Mouse (Mus musculus) stomach, postnatal 0 days (tissue): ENCODE data around the gene Mosmo. TPM values are rescaled to one million over a fixed set of nuclear protein-coding genes. Genes with fewer than 3 reads are reported as not detected.

ENCODE experiments used
- ATAC-seq: fragments of 200-750 bp; cut with Nextera tagmentation; 2 replicates; pipeline ENCODE4 v1.8.0; 2017; ENCODE audit not compliant: low FRiP score, low TSS enrichment
- DNase-seq: peaks from one replicate; pipeline ENCODE4 v3.0.0-alpha.2; 2016; ENCODE audit warnings: low spot score
- H3K27ac ChIP-seq: fragments of 300-500 bp; sonication (generic); replicated peaks from 2 replicates; pipeline ENCODE4 v1.5.1; 2014; ENCODE audit warnings: mild to moderate bottlenecking, control low read depth
- H3K27me3 ChIP-seq: fragments of 300-500 bp; sonication (generic); 2 replicates; pipeline ENCODE4 v1.6.1; 2014; ENCODE audit warnings: low read length; ENCODE audit not compliant: control insufficient read depth, insufficient read depth
- H3K36me3 ChIP-seq: fragments of 300-500 bp; sonication (generic); 2 replicates; pipeline ENCODE4 v1.6.1; 2014; ENCODE audit warnings: low read length, mixed read lengths; ENCODE audit not compliant: control insufficient read depth, insufficient read depth
- H3K4me1 ChIP-seq: fragments of 300-500 bp; sonication (generic); replicated peaks from 2 replicates; pipeline ENCODE4 v1.6.1; 2014; ENCODE audit warnings: antibody characterized with exemption; ENCODE audit not compliant: control insufficient read depth, insufficient read depth
- H3K4me2 ChIP-seq: fragments of 300-500 bp; sonication (generic); replicated peaks from 2 replicates; pipeline ENCODE4 v1.6.1; 2014; ENCODE audit warnings: low read depth, mild to moderate bottlenecking, control low read depth, moderate library complexity
- H3K4me3 ChIP-seq: fragments of 300-500 bp; sonication (generic); 2 replicates; pipeline ENCODE4 v1.5.1; 2014; ENCODE audit warnings: low read depth, low read length, control low read depth
- H3K9ac ChIP-seq: fragments of 300-500 bp; sonication (generic); 2 replicates; pipeline ENCODE4 v1.6.1; 2014; ENCODE audit warnings: mild to moderate bottlenecking, low read length, control low read depth, mixed read lengths
- H3K9me3 ChIP-seq: fragments of 300-500 bp; sonication (generic); 2 replicates; pipeline ENCODE4 v1.6.1; 2016; ENCODE audit warnings: low read length; ENCODE audit not compliant: control insufficient read depth
- CTCF ChIP-seq: IDR thresholded peaks from 2 replicates; pipeline ENCODE4 v1.5.1; 2016; ENCODE audit warnings: antibody characterized with exemption, low read depth, mild to moderate bottlenecking, moderate library complexity
- EP300 ChIP-seq: optimal IDR thresholded peaks from 2 replicates; pipeline ENCODE3; 2016; ENCODE audit warnings: antibody characterized with exemption
- WGBS: fragments of 180-500 bp; shearing (Covaris S2); extraction: QIAGEN DNeasy Blood & Tissue Kit; methylation state at CpG from one replicate; pipeline ENCODE4 v1.1.7; 2014; 5-methylcytosine and 5-hydroxymethylcytosine counted together
- polyA plus RNA-seq: library from polyadenylated mRNA; unstranded; fragments of >200 nt; fragmentation: Nextera tagmentation; extraction: Ambion mirVana; gene quantifications from 2 replicates; pipeline ENCODE4 v1.2.1, GENCODE M21; 2015

The Mosmo gene
- polyA plus RNA-seq: 6.9 and 7.0 TPM in 2 replicates

- ATAC-seq (peak; percentile 94), DNase-seq (peak; percentile 83)
- Histone ChIP-seq H3K9ac (peak within 1 kb of the TSS; percentile 83), H3K4me3 (peak within 1 kb of the TSS; percentile 89), H3K9me3 (no peaks in the 10 kb centered on the region), H3K27ac (peak within 1 kb of the TSS; percentile 83), H3K4me1 (no peaks in the 10 kb centered on the region), H3K27me3 (no peaks in the 10 kb centered on the region), H3K4me2 (peak within 1 kb of the TSS; percentile 85), H3K36me3 (no peaks in the 10 kb centered on the region)
- WGBS: 1% methylated on average over 40 of the region's 44 CpGs
- TF ChIP-seq EP300 (no peak), CTCF (no peak)
Measured at GRCm38 (mm10) chr7:120677001-120677643, at the start of gene Mosmo. Gene Mosmo (plus strand): TSS chr7:120677618.

- TF ChIP-seq CTCF (peak; percentile 75), EP300 (no peak)
- 44% methylated on average over 1 of the region's 1 CpGs for WGBS
Measured at GRCm38 (mm10) chr7:120632518-120632917, 44.9 kb upstream of the Mosmo start.

GRCm38 (mm10) chr7:120634301-120634700, 43.1 kb upstream of the Mosmo start:
- 8% methylated on average over 9 of the region's 9 CpGs for WGBS
- TF ChIP-seq EP300 (no peak), CTCF (no peak)
- DNase-seq (peak; percentile 26), ATAC-seq (0 out of 2 replicates have a peak, but pooled peaks have one; percentile 18)
- no peaks in the 10 kb centered on the region for H3K27me3 ChIP-seq
- H3K4me1 ChIP-seq: 0 out of 2 replicates have a peak, but pooled peaks cover 3% of the 10 kb centered on the region
- peak overlapping the region; percentile 77 for H3K4me2 ChIP-seq
- H3K4me3 ChIP-seq: peak overlapping the region; percentile 96
- no peaks in the 10 kb centered on the region for H3K36me3 ChIP-seq
- H3K9ac ChIP-seq: peak overlapping the region; percentile 98
- H3K9me3 ChIP-seq: no peaks in the 10 kb centered on the region
- H3K27ac ChIP-seq: peak overlapping the region; percentile 97

More at GRCm38 (mm10) chr7:120632518-120632917, 44.9 kb upstream of the Mosmo start:
- Histone ChIP-seq H3K4me3 (no peak overlapping the region), H3K4me1 (0 out of 2 replicates have a peak, but pooled peaks cover 3% of the 10 kb centered on the region), H3K9ac (no peak overlapping the region), H3K36me3 (no peaks in the 10 kb centered on the region), H3K27ac (no peak overlapping the region), H3K9me3 (no peaks in the 10 kb centered on the region), H3K27me3 (no peaks in the 10 kb centered on the region), H3K4me2 (no peak overlapping the region)
- ATAC-seq (no peak), DNase-seq (no peak)

- 0 out of 2 replicates have a peak, but pooled peaks cover 3% of the 10 kb centered on the region for H3K4me1 ChIP-seq
- H3K9ac ChIP-seq: peak within 1 kb of the TSS; percentile 98
- H3K9me3 ChIP-seq: no peaks in the 10 kb centered on the region
- peak within 1 kb of the TSS; percentile 97 for H3K27ac ChIP-seq
- H3K36me3 ChIP-seq: no peaks in the 10 kb centered on the region
- under 1% methylated on average over 45 of the region's 45 CpGs for WGBS
- peak within 1 kb of the TSS; percentile 77 for H3K4me2 ChIP-seq
- peak; percentile 82 for TF ChIP-seq CTCF
- no peak for TF ChIP-seq EP300
- no peaks in the 10 kb centered on the region for H3K27me3 ChIP-seq
- H3K4me3 ChIP-seq: peak within 1 kb of the TSS; percentile 96
- ATAC-seq (peak; percentile 99), DNase-seq (peak; percentile 94)
Measured at GRCm38 (mm10) chr7:120634711-120635361, 42.6 kb upstream of the Mosmo start, which contains the start of gene Uqcrc2. Gene Uqcrc2 (plus strand): TSS chr7:120635176.

- H3K27me3 ChIP-seq: no peaks in the 10 kb centered on the region
- H3K4me1 ChIP-seq: 0 out of 2 replicates have a peak, but pooled peaks cover 3% of the 10 kb centered on the region
- H3K36me3 ChIP-seq: no peaks in the 10 kb centered on the region
- H3K4me3 ChIP-seq: peak overlapping the region; percentile 96
- DNase-seq: no peak
- TF ChIP-seq EP300 (no peak), CTCF (no peak)
- under 1% methylated on average over 32 of the region's 32 CpGs for WGBS
- H3K9ac ChIP-seq: peak overlapping the region; percentile 98
- ATAC-seq: no peak; the same call in 1 of the 2 replicates
- peak overlapping the region; percentile 77 for H3K4me2 ChIP-seq
- no peaks in the 10 kb centered on the region for H3K9me3 ChIP-seq
- peak overlapping the region; percentile 97 for H3K27ac ChIP-seq
Measured at GRCm38 (mm10) chr7:120635362-120635781, 42.0 kb upstream of the Mosmo start.
